Mouse (Mus musculus): ENCODE measurements around the gene Setd1b. TPM values are rescaled to one million over a fixed set of nuclear protein-coding genes. Genes with fewer than 3 reads are reported as not detected.
A peak's percentile ranks its signal among the peaks of the same experiment; 100 is the strongest.

Gene Setd1b
- 100 to 1,000 TPM in 13 of 26 experiments, 10 to 100 TPM in 13; 18.3 to 239 (median 95.7) TPM for total RNA-seq (2018; cell fraction: chromatin; rRNA removed)
- 10 to 100 TPM in 24 of 26 experiments, 1 to 10 TPM in 2; 8.6 to 39.5 (median 22.5) TPM for total RNA-seq (2018; cell fraction: cytosol; rRNA removed)
- 100 to 1,000 TPM in 2 of 26 experiments, 10 to 100 TPM in 24; 19.1 to 231 (median 59.7) TPM for total RNA-seq (2018; cell fraction: nucleus; rRNA removed)
- polyA plus RNA-seq (2018): 8.0 to 13.8 TPM (median 9.3 TPM) in 3 replicates

- H3K36me3 ChIP-seq (ENCODE audit: inconsistent target): peaks cover 13% of the 10 kb centered on the region
- under 1% methylated on average over 81 of the region's 103 CpGs for whole genome bisulfite sequencing (ENCODE audit: missing documents)
- peak within 1 kb of the TSS; percentile 100 for H3K27ac ChIP-seq
Measured at GRCm38 (mm10) chr5:123142161-123143157, at the start of gene Setd1b. Gene Setd1b (plus strand): TSS chr5:123142193.

GRCm38 (mm10) chr5:123093077-123093633 is 48.8 kb upstream of the Setd1b start:
- Histone ChIP-seq H3K4me3 (ENCODE audit: inconsistent target) (no peak overlapping the region), H3K27ac (no peak overlapping the region), H3K36me3 (ENCODE audit: inconsistent target) (no peaks in the 10 kb centered on the region), H3K79me2 (ENCODE audit: inconsistent target) (no peaks in the 10 kb centered on the region)
- WGBS (ENCODE audit: missing documents): 88% methylated on average over 12 of the region's 14 CpGs

More at GRCm38 (mm10) chr5:123142161-123143157, at the start of gene Setd1b:
- Histone ChIP-seq H3K4me3 (ENCODE audit: inconsistent target) (peak within 1 kb of the TSS; percentile 82), H3K79me2 (ENCODE audit: inconsistent target) (peaks cover 66% of the 10 kb centered on the region)

- no peaks in the 10 kb centered on the region for H3K79me2 ChIP-seq (ENCODE audit: inconsistent target)
- 93% methylated on average over 25 of the region's 25 CpGs for WGBS (ENCODE audit: missing documents)
- H3K36me3 ChIP-seq (ENCODE audit: inconsistent target): no peaks in the 10 kb centered on the region; the same call in 1 of the 2 replicates
- H3K4me3 ChIP-seq (ENCODE audit: inconsistent target): no peak overlapping the region
- no peak overlapping the region for H3K27ac ChIP-seq
Measured at GRCm38 (mm10) chr5:123094238-123094991, 47.6 kb upstream of the Setd1b start.

GRCm38 (mm10) chr5:123096299-123096698 is 45.7 kb upstream of the Setd1b start:
- no peak overlapping the region for H3K27ac ChIP-seq
- WGBS (ENCODE audit: missing documents): 91% methylated on average over 7 of the region's 8 CpGs

GRCm38 (mm10) chr5:123098487-123098886 is 43.5 kb upstream of the Setd1b start:
- WGBS (ENCODE audit: missing documents): 78% methylated on average over 2 of the region's 2 CpGs
- no peak overlapping the region for H3K4me3 ChIP-seq (ENCODE audit: inconsistent target)
- H3K36me3 ChIP-seq (ENCODE audit: inconsistent target): no peaks in the 10 kb centered on the region; the same call in 1 of the 2 replicates
- no peaks in the 10 kb centered on the region for H3K79me2 ChIP-seq (ENCODE audit: inconsistent target)
- no peak overlapping the region for H3K27ac ChIP-seq

More at GRCm38 (mm10) chr5:123096299-123096698, 45.7 kb upstream of the Setd1b start:
- no peaks in the 10 kb centered on the region for H3K79me2 ChIP-seq (ENCODE audit: inconsistent target)
- no peak overlapping the region for H3K4me3 ChIP-seq (ENCODE audit: inconsistent target)
- no peaks in the 10 kb centered on the region; the same call in 1 of the 2 replicates for H3K36me3 ChIP-seq (ENCODE audit: inconsistent target)

- WGBS (ENCODE audit: missing documents): 66% methylated on average over 7 of the region's 7 CpGs
- Histone ChIP-seq H3K36me3 (ENCODE audit: inconsistent target) (no peaks in the 10 kb centered on the region; the same call in 1 of the 2 replicates), H3K4me3 (ENCODE audit: inconsistent target) (no peak overlapping the region), H3K27ac (no peak overlapping the region), H3K79me2 (ENCODE audit: inconsistent target) (no peaks in the 10 kb centered on the region)
Measured at GRCm38 (mm10) chr5:123102376-123102775, 39.6 kb upstream of the Setd1b start.

GRCm38 (mm10) chr5:123103556-123103955 is 38.4 kb upstream of the Setd1b start:
- Histone ChIP-seq H3K27ac (no peak overlapping the region), H3K4me3 (ENCODE audit: inconsistent target) (no peak overlapping the region), H3K36me3 (ENCODE audit: inconsistent target) (no peaks in the 10 kb centered on the region; the same call in 1 of the 2 replicates), H3K79me2 (ENCODE audit: inconsistent target) (no peaks in the 10 kb centered on the region)
- 94% methylated on average over 8 of the region's 8 CpGs for WGBS (ENCODE audit: missing documents)

- no peak overlapping the region for H3K27ac ChIP-seq
- no peaks in the 10 kb centered on the region; the same call in 1 of the 2 replicates for H3K36me3 ChIP-seq (ENCODE audit: inconsistent target)
- H3K4me3 ChIP-seq (ENCODE audit: inconsistent target): no peak overlapping the region
- WGBS (ENCODE audit: missing documents): 91% methylated on average over 6 of the region's 6 CpGs
- H3K79me2 ChIP-seq (ENCODE audit: inconsistent target): no peaks in the 10 kb centered on the region
Measured at GRCm38 (mm10) chr5:123104769-123105168, 37.2 kb upstream of the Setd1b start.

- Histone ChIP-seq H3K4me3 (ENCODE audit: inconsistent target) (no peak overlapping the region), H3K79me2 (ENCODE audit: inconsistent target) (no peaks in the 10 kb centered on the region), H3K27ac (no peak overlapping the region), H3K36me3 (ENCODE audit: inconsistent target) (no peaks in the 10 kb centered on the region)
- WGBS (ENCODE audit: missing documents): 87% methylated on average over 13 of the region's 13 CpGs
Measured at GRCm38 (mm10) chr5:123109452-123110203, 32.4 kb upstream of the Setd1b start.

- H3K27ac ChIP-seq: no peak overlapping the region
- 89% methylated on average over 13 of the region's 13 CpGs for WGBS (ENCODE audit: missing documents)
- H3K36me3 ChIP-seq (ENCODE audit: inconsistent target): no peaks in the 10 kb centered on the region
- no peaks in the 10 kb centered on the region for H3K79me2 ChIP-seq (ENCODE audit: inconsistent target)
- H3K4me3 ChIP-seq (ENCODE audit: inconsistent target): no peak overlapping the region
Measured at GRCm38 (mm10) chr5:123110296-123110721, 31.7 kb upstream of the Setd1b start.

GRCm38 (mm10) chr5:123114109-123114508 is 27.9 kb upstream of the Setd1b start:
- no peak overlapping the region for H3K27ac ChIP-seq
- 87% methylated on average over 11 of the region's 11 CpGs for WGBS (ENCODE audit: missing documents)
- no peaks in the 10 kb centered on the region for H3K79me2 ChIP-seq (ENCODE audit: inconsistent target)
- H3K36me3 ChIP-seq (ENCODE audit: inconsistent target): no peaks in the 10 kb centered on the region
- no peak overlapping the region for H3K4me3 ChIP-seq (ENCODE audit: inconsistent target)

GRCm38 (mm10) chr5:123114924-123115323 is 27.1 kb upstream of the Setd1b start:
- Histone ChIP-seq H3K36me3 (ENCODE audit: inconsistent target) (no peaks in the 10 kb centered on the region), H3K4me3 (ENCODE audit: inconsistent target) (no peak overlapping the region), H3K27ac (no peak overlapping the region), H3K79me2 (ENCODE audit: inconsistent target) (no peaks in the 10 kb centered on the region)
- 76% methylated on average over 7 of the region's 7 CpGs for WGBS (ENCODE audit: missing documents)

- Histone ChIP-seq H3K4me3 (ENCODE audit: inconsistent target) (no peak overlapping the region), H3K36me3 (ENCODE audit: inconsistent target) (no peaks in the 10 kb centered on the region), H3K27ac (no peak overlapping the region), H3K79me2 (ENCODE audit: inconsistent target) (no peaks in the 10 kb centered on the region)
- WGBS (ENCODE audit: missing documents): 98% methylated on average over 8 of the region's 8 CpGs
Measured at GRCm38 (mm10) chr5:123116080-123116479, 25.9 kb upstream of the Setd1b start.
